Mouse (Mus musculus): ENCODE data around the gene Alpl. TPM values are rescaled to one million over a fixed set of nuclear protein-coding genes. Genes with fewer than 3 reads are reported as not detected.

Alpl gene
- polyA plus RNA-seq, 1 experiment: 158 TPM

DNA sequence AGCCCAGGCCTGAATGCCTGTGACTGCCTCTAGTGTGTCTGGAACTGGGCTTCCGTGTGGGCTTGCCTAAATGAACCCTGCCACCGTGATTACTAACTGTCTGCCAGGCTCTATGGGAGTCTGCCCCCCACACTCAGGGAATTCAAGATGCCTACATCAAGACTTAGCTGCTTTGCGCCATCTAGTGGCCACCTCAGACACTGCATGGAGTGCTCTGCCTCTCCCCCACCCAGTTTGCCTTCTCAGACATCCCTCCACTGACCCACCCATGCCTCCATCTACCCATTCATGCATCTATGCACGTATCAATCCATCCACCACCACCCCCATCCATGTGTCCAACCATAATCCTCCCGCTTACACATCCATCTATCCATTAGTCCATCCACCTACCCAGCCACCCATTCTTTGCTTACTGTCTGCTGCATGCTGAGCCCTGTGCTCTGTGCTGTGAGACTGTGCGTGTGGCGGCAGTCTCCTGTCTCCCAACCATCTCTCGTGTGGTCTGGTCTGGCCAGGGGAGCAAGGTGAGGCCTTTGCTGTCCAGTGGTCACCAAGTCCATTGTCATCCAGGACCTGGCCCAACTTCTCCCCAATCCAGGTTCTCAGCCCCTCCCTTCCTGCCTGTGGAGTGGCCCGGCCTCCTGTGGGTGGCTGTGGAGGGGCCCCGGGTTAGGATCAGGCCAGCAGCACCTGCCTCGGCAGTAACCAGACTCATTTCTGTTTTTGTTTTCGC lies 73.3 kb downstream of the Alpl start:
- Histone ChIP-seq H3K4me3 (ENCODE audit: low read depth, low read length) (no peak overlapping the region; the same call in 1 of the 2 replicates), H3K27me3 (ENCODE audit: control insufficient read depth, insufficient read depth, low read length, poor library complexity, severe bottlenecking) (no peaks in the 10 kb centered on the region), H3K9ac (ENCODE audit: low read depth, poor library complexity, severe bottlenecking) (peak overlapping the region; percentile 15; the same call in 1 of the 2 replicates), H3K9me3 (replicated peaks; ENCODE audit: control insufficient read depth, insufficient read depth, low read length, poor library complexity, severe bottlenecking) (no peaks in the 10 kb centered on the region), H3K27ac (ENCODE audit: insufficient read depth, low read length) (no peak overlapping the region), H3K4me1 (ENCODE audit: control insufficient read depth, insufficient read depth, low read length) (peaks cover 11% of the 10 kb centered on the region), H3K36me3 (ENCODE audit: control insufficient read depth, insufficient read depth, low read length, poor library complexity, severe bottlenecking) (no peaks in the 10 kb centered on the region)
- TF ChIP-seq CTCF (IDR thresholded peaks at IDR 0.05; ENCODE audit: low read depth, low read length) (peak; percentile 99), POLR2A (IDR thresholded peaks at IDR 0.05; ENCODE audit: insufficient read depth, low read length) (no peak)

DNA sequence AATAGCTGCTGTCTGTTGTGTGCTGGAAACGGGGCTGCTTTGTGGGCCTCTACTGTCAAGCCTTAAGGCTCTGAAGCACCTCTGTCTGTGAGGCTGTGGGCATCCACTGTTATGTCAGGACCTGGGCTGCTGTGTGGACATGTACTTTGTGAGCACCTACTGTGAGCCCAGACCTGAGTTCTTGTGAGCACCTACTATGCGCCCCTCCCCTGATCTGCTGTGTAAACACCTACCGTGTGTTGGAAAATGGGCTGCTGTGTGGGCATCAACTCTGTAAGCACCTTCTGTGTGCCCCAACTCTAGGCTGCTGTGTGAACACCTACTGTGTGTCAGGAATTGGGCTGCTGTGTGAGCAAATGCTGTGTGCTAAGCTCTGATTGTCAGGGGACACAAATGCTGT lies 74.0 kb downstream of the Alpl start:
- peaks cover 14% of the 10 kb centered on the region for H3K4me1 ChIP-seq (ENCODE audit: control insufficient read depth, insufficient read depth, low read length)
- no peak overlapping the region for H3K9ac ChIP-seq (ENCODE audit: low read depth, poor library complexity, severe bottlenecking)
- H3K4me3 ChIP-seq (ENCODE audit: low read depth, low read length): no peak overlapping the region
- no peaks in the 10 kb centered on the region for H3K27me3 ChIP-seq (ENCODE audit: control insufficient read depth, insufficient read depth, low read length, poor library complexity, severe bottlenecking)
- no peak for TF ChIP-seq POLR2A (IDR thresholded peaks at IDR 0.05; ENCODE audit: insufficient read depth, low read length)
- TF ChIP-seq CTCF (IDR thresholded peaks at IDR 0.05; ENCODE audit: low read depth, low read length): no peak
- H3K9me3 ChIP-seq (replicated peaks; ENCODE audit: control insufficient read depth, insufficient read depth, low read length, poor library complexity, severe bottlenecking): no peaks in the 10 kb centered on the region
- no peaks in the 10 kb centered on the region for H3K36me3 ChIP-seq (ENCODE audit: control insufficient read depth, insufficient read depth, low read length, poor library complexity, severe bottlenecking)
- no peak overlapping the region for H3K27ac ChIP-seq (ENCODE audit: insufficient read depth, low read length)

DNA sequence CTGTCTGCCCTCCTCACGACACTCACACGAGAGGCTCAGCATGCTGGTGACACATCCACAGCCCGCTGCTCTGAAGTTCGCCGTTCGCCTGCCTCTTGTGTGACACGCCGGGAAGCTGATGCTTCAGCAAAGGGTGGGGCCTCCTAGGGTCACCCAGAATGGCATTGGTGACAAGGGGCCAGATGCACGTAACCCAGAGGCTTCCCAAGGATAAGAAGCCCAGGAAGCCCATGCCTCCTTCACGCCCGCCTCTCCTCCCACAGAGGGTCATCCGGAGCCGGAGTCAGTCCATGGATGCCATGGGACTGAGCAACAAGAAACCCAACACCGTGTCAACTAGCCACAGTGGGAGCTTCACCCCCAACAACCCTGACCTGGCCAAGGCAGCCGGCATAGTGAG lies 74.6 kb downstream of the Alpl start:
- Histone ChIP-seq H3K36me3 (ENCODE audit: control insufficient read depth, insufficient read depth, low read length, poor library complexity, severe bottlenecking) (no peaks in the 10 kb centered on the region), H3K27ac (ENCODE audit: insufficient read depth, low read length) (no peak overlapping the region), H3K4me1 (ENCODE audit: control insufficient read depth, insufficient read depth, low read length) (peaks cover 14% of the 10 kb centered on the region), H3K9ac (ENCODE audit: low read depth, poor library complexity, severe bottlenecking) (no peak overlapping the region), H3K27me3 (ENCODE audit: control insufficient read depth, insufficient read depth, low read length, poor library complexity, severe bottlenecking) (no peaks in the 10 kb centered on the region), H3K9me3 (replicated peaks; ENCODE audit: control insufficient read depth, insufficient read depth, low read length, poor library complexity, severe bottlenecking) (no peaks in the 10 kb centered on the region), H3K4me3 (ENCODE audit: low read depth, low read length) (no peak overlapping the region)
- TF ChIP-seq EP300 (IDR thresholded peaks at IDR 0.05; ENCODE audit: insufficient read depth, low read depth, low read length): no peak
- TF ChIP-seq CTCF (IDR thresholded peaks at IDR 0.05; ENCODE audit: low read depth, low read length): no peak

DNA sequence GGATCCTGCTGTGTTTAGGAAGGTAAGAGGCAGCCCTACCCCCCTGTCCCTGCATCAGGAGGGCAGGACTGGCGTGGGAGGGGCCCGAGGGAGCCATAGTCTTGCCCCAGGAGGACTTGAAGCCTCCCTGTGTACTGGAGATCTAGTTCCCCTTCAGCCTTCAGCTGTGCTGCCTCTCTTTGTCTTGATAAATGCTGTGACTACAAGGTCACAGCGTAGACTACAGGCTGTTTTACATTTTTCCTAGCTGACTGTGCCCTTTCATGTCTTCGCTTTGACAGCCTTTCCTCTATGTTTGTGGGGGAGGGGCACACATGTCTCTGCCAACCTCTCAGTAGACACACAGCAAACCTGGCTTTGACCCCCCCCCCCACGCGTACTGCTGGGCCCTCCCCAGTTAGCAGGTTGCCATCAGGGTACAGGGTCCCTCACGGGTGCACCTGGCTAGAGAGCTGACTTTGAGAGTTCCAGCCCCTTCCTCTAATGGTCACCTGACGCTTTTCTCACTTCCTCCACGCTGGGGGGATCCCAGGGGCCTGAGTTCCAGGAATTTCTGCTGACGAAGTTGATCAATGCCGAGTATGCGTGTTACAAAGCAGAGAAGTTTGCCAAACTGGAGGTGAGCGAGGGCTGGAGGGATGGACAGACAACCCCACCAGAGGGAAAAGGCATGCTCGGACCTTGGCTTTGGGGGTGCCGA lies 76.7 kb downstream of the Alpl start:
- Histone ChIP-seq H3K27ac (ENCODE audit: insufficient read depth, low read length) (peak overlapping the region; percentile 51), H3K9me3 (replicated peaks; ENCODE audit: control insufficient read depth, insufficient read depth, low read length, poor library complexity, severe bottlenecking) (no peaks in the 10 kb centered on the region), H3K27me3 (ENCODE audit: control insufficient read depth, insufficient read depth, low read length, poor library complexity, severe bottlenecking) (no peaks in the 10 kb centered on the region), H3K4me3 (ENCODE audit: low read depth, low read length) (peak overlapping the region; percentile 62), H3K4me1 (ENCODE audit: control insufficient read depth, insufficient read depth, low read length) (peaks cover 11% of the 10 kb centered on the region), H3K9ac (ENCODE audit: low read depth, poor library complexity, severe bottlenecking) (peak overlapping the region; percentile 30), H3K36me3 (ENCODE audit: control insufficient read depth, insufficient read depth, low read length, poor library complexity, severe bottlenecking) (no peaks in the 10 kb centered on the region)
- no peak for TF ChIP-seq EP300 (IDR thresholded peaks at IDR 0.05; ENCODE audit: insufficient read depth, low read depth, low read length)
- no peak for TF ChIP-seq CTCF (IDR thresholded peaks at IDR 0.05; ENCODE audit: low read depth, low read length)
- no peak for TF ChIP-seq POLR2A (IDR thresholded peaks at IDR 0.05; ENCODE audit: insufficient read depth, low read length)

DNA sequence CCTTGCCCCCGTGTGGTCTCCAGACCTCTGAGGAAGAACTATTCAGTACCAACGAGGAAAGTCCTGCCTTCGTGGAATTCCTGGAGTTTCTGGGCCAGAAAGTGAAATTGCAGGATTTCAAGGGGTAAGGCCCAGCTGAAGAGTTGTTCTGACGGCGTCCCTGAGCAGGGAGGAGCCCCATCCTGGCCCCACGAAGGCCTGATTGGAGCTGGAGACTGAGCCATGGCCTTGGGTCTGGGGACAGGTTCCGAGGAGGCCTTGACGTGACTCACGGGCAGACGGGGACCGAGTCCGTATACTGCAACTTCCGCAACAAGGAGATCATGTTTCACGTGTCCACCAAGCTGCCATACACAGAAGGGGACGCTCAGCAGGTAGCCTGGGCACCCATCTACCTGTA lies 78.5 kb downstream of the Alpl start:
- Histone ChIP-seq H3K4me1 (ENCODE audit: control insufficient read depth, insufficient read depth, low read length) (peaks cover 15% of the 10 kb centered on the region), H3K9me3 (replicated peaks; ENCODE audit: control insufficient read depth, insufficient read depth, low read length, poor library complexity, severe bottlenecking) (no peaks in the 10 kb centered on the region), H3K27ac (ENCODE audit: insufficient read depth, low read length) (no peak overlapping the region), H3K9ac (ENCODE audit: low read depth, poor library complexity, severe bottlenecking) (no peak overlapping the region), H3K36me3 (ENCODE audit: control insufficient read depth, insufficient read depth, low read length, poor library complexity, severe bottlenecking) (no peaks in the 10 kb centered on the region), H3K4me3 (ENCODE audit: low read depth, low read length) (no peak overlapping the region), H3K27me3 (ENCODE audit: control insufficient read depth, insufficient read depth, low read length, poor library complexity, severe bottlenecking) (no peaks in the 10 kb centered on the region)
- TF ChIP-seq CTCF (IDR thresholded peaks at IDR 0.05; ENCODE audit: low read depth, low read length): no peak

DNA sequence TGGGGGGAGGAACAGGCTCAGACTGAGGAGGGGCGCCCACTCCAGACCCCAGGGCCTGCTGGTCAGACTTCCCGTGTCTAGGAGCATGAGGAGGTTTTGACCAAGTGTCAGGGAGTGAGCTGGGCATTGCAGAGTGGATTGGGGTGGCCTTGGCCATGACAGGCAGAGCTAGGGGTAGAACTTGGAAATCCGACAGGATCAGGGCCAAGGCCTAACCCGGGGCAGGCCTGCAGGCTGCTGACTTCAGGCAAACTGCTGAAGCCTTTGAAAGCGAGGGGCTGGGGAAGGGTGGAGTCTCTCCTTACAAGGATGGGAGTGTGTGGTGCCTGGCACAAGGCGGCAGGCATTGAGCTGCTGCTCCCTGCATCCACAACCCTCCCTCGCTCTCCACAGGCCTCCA lies 79.2 kb downstream of the Alpl start:
- Histone ChIP-seq H3K9ac (ENCODE audit: low read depth, poor library complexity, severe bottlenecking) (no peak overlapping the region), H3K4me1 (ENCODE audit: control insufficient read depth, insufficient read depth, low read length) (peaks cover 15% of the 10 kb centered on the region), H3K36me3 (ENCODE audit: control insufficient read depth, insufficient read depth, low read length, poor library complexity, severe bottlenecking) (no peaks in the 10 kb centered on the region), H3K4me3 (ENCODE audit: low read depth, low read length) (no peak overlapping the region), H3K27me3 (ENCODE audit: control insufficient read depth, insufficient read depth, low read length, poor library complexity, severe bottlenecking) (no peaks in the 10 kb centered on the region), H3K9me3 (replicated peaks; ENCODE audit: control insufficient read depth, insufficient read depth, low read length, poor library complexity, severe bottlenecking) (no peaks in the 10 kb centered on the region), H3K27ac (ENCODE audit: insufficient read depth, low read length) (no peak overlapping the region)
- TF ChIP-seq EP300 (IDR thresholded peaks at IDR 0.05; ENCODE audit: insufficient read depth, low read depth, low read length) (no peak), CTCF (IDR thresholded peaks at IDR 0.05; ENCODE audit: low read depth, low read length) (no peak), POLR2A (IDR thresholded peaks at IDR 0.05; ENCODE audit: insufficient read depth, low read length) (no peak)

All from ES-Bruce4 (cell line).